Comparison of ENCODE assay signal across 7 mouse cellular contexts in the genomic region with DNA sequence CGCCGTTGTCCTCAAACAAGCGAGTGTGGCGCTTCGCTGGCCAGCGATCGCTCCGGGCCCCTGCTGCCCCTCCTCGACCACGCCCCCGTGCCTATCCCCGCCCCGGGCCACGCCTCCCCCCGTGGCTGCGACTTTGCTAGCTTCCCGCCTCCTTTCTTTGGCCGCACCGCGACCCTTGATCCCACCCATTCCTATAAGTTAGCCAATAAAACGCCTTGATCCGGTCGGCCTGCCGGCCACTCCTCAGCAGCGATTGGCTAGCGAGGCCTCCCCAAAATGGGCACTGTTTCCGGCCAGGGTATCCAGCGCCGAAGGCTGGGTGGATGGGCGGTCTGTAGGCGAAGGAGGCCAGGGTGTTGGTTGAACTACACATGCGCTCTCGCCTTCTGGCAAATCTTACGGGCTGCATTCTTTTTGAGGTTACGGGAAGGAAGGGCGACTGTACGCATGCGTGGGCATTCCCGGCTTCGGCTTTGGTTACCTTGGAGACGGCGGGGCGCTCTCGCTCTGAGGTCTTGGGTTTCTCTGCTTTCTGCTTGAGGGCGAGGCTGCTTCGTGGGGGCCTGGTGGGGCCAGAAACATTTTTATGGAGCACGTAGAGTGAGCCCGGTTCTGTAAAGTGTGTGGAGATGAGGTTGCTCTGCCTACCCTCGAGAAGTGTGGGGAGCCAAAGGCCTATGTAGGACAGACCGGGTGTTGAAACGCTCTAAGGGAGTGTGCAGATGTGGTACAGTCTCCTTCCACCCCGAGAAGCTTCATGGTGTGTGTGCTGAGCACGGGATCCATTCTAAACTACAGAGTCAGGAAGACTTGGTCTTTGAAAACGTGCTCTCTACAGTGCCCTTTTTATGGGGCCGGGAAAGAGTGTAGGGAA. TPM values are rescaled to one million over a fixed set of nuclear protein-coding genes. Genes with fewer than 3 reads are reported as not detected.
A peak's percentile ranks its signal among the peaks of the same experiment; 100 is the strongest.
DNase-seq lines count a peak whose midpoint lies in the region; ATAC-seq lines count a peak whose summit lies in the region.

Gene Map3k14, minus strand, starts transcription at position 127 of the 874 bp plus-strand sequence.

- peak; percentile 100 for DNase-seq in adrenal gland, postnatal 14 days
- peak; percentile 99 for DNase-seq in embryonic facial prominence, embryonic 11.5 days (ENCODE audit: low spot score)
- DNase-seq in kidney, adult 11 months, result peak; percentile 100
- peak; percentile 99 for DNase-seq in limb, embryonic 10.5 days (ENCODE audit: low spot score)
- peak; percentile 89 for DNase-seq in spleen, adult 12 weeks (ENCODE audit: low spot score)

- peak within 1 kb of the TSS; percentile 79 for H3K27ac ChIP-seq in embryonic facial prominence, embryonic 11.5 days (replicated peaks; ENCODE audit: low read depth, low read length)
- peak within 1 kb of the TSS; percentile 90 for H3K27ac ChIP-seq in limb, embryonic 10.5 days
- H3K27ac ChIP-seq in midbrain, embryonic 13.5 days, result peak within 1 kb of the TSS; percentile 93

- ATAC-seq in embryonic facial prominence, embryonic 11.5 days (replicated peaks; ENCODE audit: insufficient number of reproducible peaks, low FRiP score, low TSS enrichment, low read depth), result peak; percentile 99
- peak; percentile 77 for ATAC-seq in granulocyte monocyte progenitor cell, adult 5-6 weeks (replicated peaks; ENCODE audit: poor library complexity, severe bottlenecking)
- ATAC-seq in midbrain, embryonic 13.5 days, result peak; percentile 99

- no peaks in the 10 kb centered on the region for H3K9me3 ChIP-seq in embryonic facial prominence, embryonic 11.5 days (replicated peaks; ENCODE audit: control insufficient read depth, low read length)
- H3K9me3 ChIP-seq in limb, embryonic 10.5 days (replicated peaks), result no peaks in the 10 kb centered on the region
- no peaks in the 10 kb centered on the region for H3K9me3 ChIP-seq in midbrain, embryonic 13.5 days

- H3K4me1 ChIP-seq in embryonic facial prominence, embryonic 11.5 days (ENCODE audit: control insufficient read depth, insufficient read depth, low read length), result no peaks in the 10 kb centered on the region
- peaks cover 45% of the 10 kb centered on the region for H3K4me1 ChIP-seq in limb, embryonic 10.5 days
- peaks cover 51% of the 10 kb centered on the region for H3K4me1 ChIP-seq in midbrain, embryonic 13.5 days (replicated peaks)

- peak within 1 kb of the TSS; percentile 69 for H3K4me3 ChIP-seq in embryonic facial prominence, embryonic 11.5 days (ENCODE audit: low read depth, low read length)
- H3K4me3 ChIP-seq in limb, embryonic 10.5 days, result peak within 1 kb of the TSS; percentile 82
- H3K4me3 ChIP-seq in midbrain, embryonic 13.5 days (replicated peaks), result peak within 1 kb of the TSS; percentile 65

- H3K9ac ChIP-seq in embryonic facial prominence, embryonic 11.5 days (replicated peaks; ENCODE audit: low read length), result peak within 1 kb of the TSS; percentile 73
- peak within 1 kb of the TSS; percentile 85 for H3K9ac ChIP-seq in midbrain, embryonic 13.5 days (replicated peaks)

- H3K36me3 ChIP-seq in embryonic facial prominence, embryonic 11.5 days (replicated peaks; ENCODE audit: control insufficient read depth, insufficient read depth, low read depth, low read length), result no peaks in the 10 kb centered on the region
- no peaks in the 10 kb centered on the region for H3K36me3 ChIP-seq in limb, embryonic 10.5 days
- no peaks in the 10 kb centered on the region for H3K36me3 ChIP-seq in midbrain, embryonic 13.5 days

- WGBS in embryonic facial prominence, embryonic 11.5 days, result 1% methylated on average over 55 of the region's 55 CpGs
- 2% methylated on average over 55 of the region's 55 CpGs for WGBS in limb, embryonic 10.5 days
- WGBS in midbrain, embryonic 13.5 days, result under 1% methylated on average over 55 of the region's 55 CpGs

- H3K4me2 ChIP-seq in embryonic facial prominence, embryonic 11.5 days (ENCODE audit: low read depth, low read length), result peak within 1 kb of the TSS; percentile 83
- peak within 1 kb of the TSS; percentile 83 for H3K4me2 ChIP-seq in midbrain, embryonic 13.5 days (replicated peaks)

- H3K27me3 ChIP-seq in embryonic facial prominence, embryonic 11.5 days (ENCODE audit: control insufficient read depth, insufficient read depth, low read length), result no peaks in the 10 kb centered on the region
- no peaks in the 10 kb centered on the region for H3K27me3 ChIP-seq in limb, embryonic 10.5 days (ENCODE audit: low read depth, poor library complexity, severe bottlenecking)
- no peaks in the 10 kb centered on the region for H3K27me3 ChIP-seq in midbrain, embryonic 13.5 days

RNA-seq across cellular contexts. Expression of gene Map3k14, which starts in this region (rescaled TPM):
- total RNA-seq in adrenal gland, postnatal 14 days (2021), result 6.5 and 8.7 TPM in 2 replicates
- 1.9 and 2.9 TPM in 2 replicates for polyA plus RNA-seq in embryonic facial prominence, embryonic 11.5 days (2014; fragmentation: Nextera tagmentation; extraction: Ambion mirVana)
- 10.9 and 16.7 TPM in 2 replicates for total RNA-seq in granulocyte monocyte progenitor cell, adult 5-6 weeks (2014; fragmentation: Nextera tagmentation)
- 5.2 and 9.6 TPM in 2 replicates for total RNA-seq in granulocyte monocyte progenitor cell, adult 5-6 weeks (2017)
- 2.8 TPM in 2 replicates for polyA plus RNA-seq in limb, embryonic 10.5 days (2016; fragmentation: Nextera tagmentation; extraction: Ambion mirVana)
- polyA plus RNA-seq in midbrain, embryonic 13.5 days (2015; fragmentation: Nextera tagmentation; extraction: Ambion mirVana), result 3.6 and 5.0 TPM in 2 replicates

Comparison
In these comparisons a context has a peak if more than half of its experiments do, and no peak if none do; other contexts are left out.
1. Peak in every context shown above with its lines: DNase-seq, ATAC-seq, H3K4me3 ChIP-seq and H3K27ac ChIP-seq.